Mouse (Mus musculus) kidney, adult 2 months (tissue): ENCODE measurements around the gene 2900011O08Rik. TPM values are rescaled to one million over a fixed set of nuclear protein-coding genes. Genes with fewer than 3 reads are reported as not detected.
A peak's percentile ranks its signal among the peaks of the same experiment; 100 is the strongest.

ENCODE experiments used
- DNase-seq: peaks from one replicate; pipeline ENCODE4 v3.0.0; 2021
- H3K27ac ChIP-seq: fragments of 200-500 bp; 2 replicates; pipeline ENCODE4 v1.5.1; 2012; ENCODE audit warnings: low read depth, low read length, control low read depth, inconsistent platforms; ENCODE audit not compliant: insufficient read depth
- H3K27me3 ChIP-seq: fragments of 200-500 bp; replicated peaks from 2 replicates; pipeline ENCODE4 v1.6.1; 2012; ENCODE audit warnings: mild to moderate bottlenecking, moderate library complexity, low read length, inconsistent platforms; ENCODE audit not compliant: control insufficient read depth, insufficient read depth
- H3K36me3 ChIP-seq: fragments of 200-500 bp; 2 replicates; pipeline ENCODE4 v1.6.1; 2012; ENCODE audit warnings: mild to moderate bottlenecking, moderate library complexity, low read length, inconsistent platforms; ENCODE audit not compliant: control insufficient read depth, insufficient read depth
- H3K4me1 ChIP-seq: fragments of 200-500 bp; 2 replicates; pipeline ENCODE4 v1.6.1; 2011; ENCODE audit warnings: low read length; ENCODE audit not compliant: control insufficient read depth, insufficient read depth
- H3K4me3 ChIP-seq: fragments of 200-500 bp; 2 replicates; pipeline ENCODE4 v1.5.1; 2011; ENCODE audit warnings: mild to moderate bottlenecking, low read depth, low read length, control low read depth; ENCODE audit not compliant: insufficient read depth
- CTCF ChIP-seq: fragments of 200-500 bp; conservative IDR thresholded peaks from 2 replicates; pipeline ENCODE4 v1.5.1; 2011; ENCODE audit warnings: low read depth, mild to moderate bottlenecking, control low read depth, low read length, moderate library complexity, mixed read lengths; ENCODE audit not compliant: insufficient read depth, insufficient read length
- POLR2A ChIP-seq: fragments of 200-500 bp; IDR thresholded peaks from one replicate; pipeline ENCODE4 v1.6.1; 2011; ENCODE audit warnings: low read depth, low read length, control low read depth
- WGBS: fragments of 180-500 bp; shearing (Covaris S2); methylation state at CpG from one replicate; pipeline ENCODE4 v1.1.7; 2018; 5-methylcytosine and 5-hydroxymethylcytosine counted together
- polyA plus RNA-seq: library from polyadenylated mRNA; depleted of rRNA; stranded (reverse); fragments of >200 nt; gene quantifications from 2 replicates; pipeline ENCODE4 v1.2.3, GENCODE M21; 2012

2900011O08Rik gene
- polyA plus RNA-seq, 1 experiment, result 0.41 TPM

- H3K4me3 ChIP-seq, result no peak overlapping the region
- 62% methylated on average over 2 of the region's 2 CpGs for WGBS
- no peaks in the 10 kb centered on the region for H3K4me1 ChIP-seq
- DNase-seq, result no peak
- no peak overlapping the region for H3K27ac ChIP-seq
- TF ChIP-seq POLR2A (no peak), CTCF (no peak)
- H3K27me3 ChIP-seq, result no peaks in the 10 kb centered on the region
- H3K36me3 ChIP-seq, result no peaks in the 10 kb centered on the region
Measured at GRCm38 (mm10) chr16:14025091-14025990, 38.9 kb downstream of the 2900011O08Rik start.

GRCm38 (mm10) chr16:14029072-14029471 is 42.7 kb downstream of the 2900011O08Rik start:
- no peak overlapping the region for H3K4me3 ChIP-seq
- WGBS, result 59% methylated on average over 2 of the region's 2 CpGs
- no peaks in the 10 kb centered on the region for H3K27me3 ChIP-seq
- no peaks in the 10 kb centered on the region for H3K4me1 ChIP-seq
- TF ChIP-seq CTCF (no peak), POLR2A (no peak)
- H3K27ac ChIP-seq, result no peak overlapping the region
- no peak for DNase-seq
- H3K36me3 ChIP-seq, result no peaks in the 10 kb centered on the region

GRCm38 (mm10) chr16:14029851-14030250 is 43.4 kb downstream of the 2900011O08Rik start:
- Histone ChIP-seq H3K27me3 (no peaks in the 10 kb centered on the region), H3K4me3 (no peak overlapping the region), H3K36me3 (no peaks in the 10 kb centered on the region), H3K27ac (no peak overlapping the region), H3K4me1 (no peaks in the 10 kb centered on the region)
- WGBS, result 75% methylated on average over 2 of the region's 2 CpGs
- TF ChIP-seq CTCF (no peak), POLR2A (no peak)
- no peak for DNase-seq

- TF ChIP-seq POLR2A, result no peak
- TF ChIP-seq CTCF, result peak; percentile 61
- WGBS, result 71% methylated on average over 4 of the region's 4 CpGs
- Histone ChIP-seq H3K36me3 (no peaks in the 10 kb centered on the region), H3K4me1 (no peaks in the 10 kb centered on the region), H3K27ac (no peak overlapping the region), H3K27me3 (no peaks in the 10 kb centered on the region), H3K4me3 (no peak overlapping the region)
- peak; percentile 44 for DNase-seq
Measured at GRCm38 (mm10) chr16:14030650-14031049, 44.2 kb downstream of the 2900011O08Rik start.

- no peak overlapping the region for H3K27ac ChIP-seq
- DNase-seq, result no peak
- no peaks in the 10 kb centered on the region for H3K4me1 ChIP-seq
- no peak overlapping the region for H3K4me3 ChIP-seq
- TF ChIP-seq CTCF, result no peak
- no peak for TF ChIP-seq POLR2A
- WGBS, result 76% methylated on average over 4 of the region's 4 CpGs
- no peaks in the 10 kb centered on the region for H3K27me3 ChIP-seq
- no peaks in the 10 kb centered on the region for H3K36me3 ChIP-seq
Measured at GRCm38 (mm10) chr16:14033076-14033475, 46.7 kb downstream of the 2900011O08Rik start.

- 89% methylated on average over 2 of the region's 2 CpGs for WGBS
- H3K27me3 ChIP-seq, result no peaks in the 10 kb centered on the region
- TF ChIP-seq CTCF, result no peak
- TF ChIP-seq POLR2A, result no peak
- no peak overlapping the region for H3K4me3 ChIP-seq
- DNase-seq, result no peak
- H3K27ac ChIP-seq, result no peak overlapping the region
- H3K36me3 ChIP-seq, result no peaks in the 10 kb centered on the region
- H3K4me1 ChIP-seq, result no peaks in the 10 kb centered on the region
Measured at GRCm38 (mm10) chr16:14042421-14042820, 56.0 kb downstream of the 2900011O08Rik start.

- no peak for TF ChIP-seq POLR2A
- no peak for TF ChIP-seq CTCF
- Histone ChIP-seq H3K27me3 (no peaks in the 10 kb centered on the region), H3K27ac (no peak overlapping the region), H3K36me3 (no peaks in the 10 kb centered on the region), H3K4me3 (no peak overlapping the region), H3K4me1 (no peaks in the 10 kb centered on the region)
- DNase-seq, result no peak
- WGBS, result 88% methylated on average over 8 of the region's 8 CpGs
Measured at GRCm38 (mm10) chr16:14044695-14045094, 58.3 kb downstream of the 2900011O08Rik start.
